Mouse (Mus musculus): ENCODE results near the gene Lrrtm3. TPM values are rescaled to one million over a fixed set of nuclear protein-coding genes. Genes with fewer than 3 reads are reported as not detected.
A peak's percentile ranks its signal among the peaks of the same experiment; 100 is the strongest.

Gene Lrrtm3
- total RNA-seq, 2 experiments from 2014 or later: 0.59 to 0.62 TPM

DNA sequence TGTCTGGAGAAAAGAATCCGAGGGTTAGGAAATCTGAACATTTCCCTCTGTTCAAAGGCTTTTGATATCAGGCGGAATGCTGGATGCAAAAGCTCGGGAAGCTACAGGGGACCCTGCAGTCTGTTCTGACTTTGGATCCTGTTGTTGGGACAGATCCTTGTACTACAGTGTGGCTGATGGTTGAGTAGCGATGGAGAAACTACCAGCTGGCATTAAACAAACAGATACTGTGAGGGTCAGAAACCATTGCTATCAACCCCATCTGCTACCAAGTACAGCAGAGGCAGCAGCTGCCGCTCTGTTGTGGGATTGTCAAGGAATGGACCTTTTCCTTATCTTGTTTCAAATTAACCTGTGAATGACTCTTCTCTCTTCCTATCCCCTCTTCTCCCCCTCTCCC is 156.1 kb downstream of the Lrrtm3 start:
- no peak for DNase-seq
- intact Hi-C loops (cut with DNase I): no loop called here

DNA sequence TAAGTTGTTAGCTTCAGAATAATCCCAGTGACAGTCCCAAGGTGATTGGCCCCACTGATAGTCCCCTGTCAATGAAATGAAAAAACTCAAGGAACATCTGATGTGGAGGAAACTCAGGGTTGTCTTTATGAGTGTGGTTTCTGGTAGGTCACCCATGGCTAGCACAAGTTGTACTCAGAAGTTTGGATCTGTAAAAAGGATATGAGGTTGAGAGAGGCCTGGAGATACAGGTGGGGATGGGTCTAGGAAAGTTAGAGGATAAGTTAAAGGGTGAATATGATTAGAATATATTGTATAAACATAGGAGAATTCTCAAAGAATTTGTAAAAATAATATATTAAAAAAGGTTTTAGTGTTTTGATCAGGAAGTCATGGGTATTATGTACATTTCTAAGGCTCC is 162.7 kb downstream of the Lrrtm3 start, which contains the start of gene Gm10118:
TSS of gene Gm10118 (minus strand) at position 101 of the 400 bp plus-strand sequence.
- intact Hi-C loops (cut with DNase I): no loop called here
- no peak for DNase-seq

DNA sequence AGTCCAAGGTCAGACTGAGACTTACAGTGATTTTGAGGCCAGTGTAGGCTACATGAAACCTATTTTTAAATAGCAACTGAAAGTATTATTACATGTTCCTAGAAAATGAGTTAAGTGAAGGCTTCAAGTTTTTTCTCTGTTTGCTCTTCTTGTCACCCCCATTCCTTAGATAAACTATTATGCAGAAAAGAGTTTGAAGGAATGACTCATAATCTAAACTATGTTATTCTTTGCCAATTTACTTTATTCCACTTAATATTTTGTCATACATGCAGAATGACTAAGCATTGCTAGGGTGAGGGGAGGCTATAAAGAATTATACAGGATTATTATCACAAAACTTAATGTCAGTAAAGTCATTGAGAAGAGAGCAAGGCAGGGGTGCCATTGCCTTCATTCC is 181.2 kb downstream of the Lrrtm3 start:
- intact Hi-C loops (cut with DNase I): no loop called here

DNA sequence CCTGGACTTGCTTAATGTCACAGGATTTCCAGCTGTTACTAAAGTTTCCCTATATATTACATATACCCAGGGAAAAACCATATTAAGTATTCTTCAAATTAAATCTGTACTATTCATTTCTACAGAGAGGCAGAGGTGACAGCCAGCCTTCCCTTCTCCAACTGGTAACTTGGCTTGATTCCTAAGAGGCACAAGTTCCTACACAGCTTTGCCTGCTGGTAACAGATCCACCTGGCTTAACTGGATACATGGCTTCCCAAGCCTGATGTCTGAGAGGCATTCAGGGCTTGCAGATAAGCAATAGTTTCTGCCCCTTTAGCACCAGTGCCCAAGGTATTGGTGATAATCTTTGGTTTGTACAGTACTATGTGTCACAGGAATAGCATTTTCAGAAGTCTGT is 190.2 kb downstream of the Lrrtm3 start:
- no peak for DNase-seq
- intact Hi-C loops (cut with DNase I): no loop called here

More for the DNA sequence above, 181.2 kb downstream of the Lrrtm3 start:
- DNase-seq: no peak

DNA sequence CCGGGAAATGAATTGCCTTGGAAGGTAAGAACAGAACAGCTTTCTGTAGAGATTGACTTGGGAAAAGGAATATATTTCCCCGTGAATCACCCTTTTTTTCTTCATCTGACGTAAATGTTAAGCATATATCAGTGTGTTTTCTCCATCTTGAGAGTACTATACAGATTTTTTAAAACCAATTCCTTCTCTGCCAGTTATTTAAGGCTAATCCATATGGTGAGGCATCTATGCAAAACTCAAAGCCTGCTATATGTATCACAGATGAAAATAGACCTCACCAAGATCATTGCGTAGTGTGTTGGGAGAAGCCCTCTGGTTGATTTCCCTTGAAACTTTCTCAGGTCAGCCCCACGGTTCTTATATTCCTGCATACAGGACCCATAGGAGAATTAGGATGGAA is 195.5 kb downstream of the Lrrtm3 start:
- intact Hi-C loops (cut with DNase I): no loop called here
- no peak for DNase-seq

DNA sequence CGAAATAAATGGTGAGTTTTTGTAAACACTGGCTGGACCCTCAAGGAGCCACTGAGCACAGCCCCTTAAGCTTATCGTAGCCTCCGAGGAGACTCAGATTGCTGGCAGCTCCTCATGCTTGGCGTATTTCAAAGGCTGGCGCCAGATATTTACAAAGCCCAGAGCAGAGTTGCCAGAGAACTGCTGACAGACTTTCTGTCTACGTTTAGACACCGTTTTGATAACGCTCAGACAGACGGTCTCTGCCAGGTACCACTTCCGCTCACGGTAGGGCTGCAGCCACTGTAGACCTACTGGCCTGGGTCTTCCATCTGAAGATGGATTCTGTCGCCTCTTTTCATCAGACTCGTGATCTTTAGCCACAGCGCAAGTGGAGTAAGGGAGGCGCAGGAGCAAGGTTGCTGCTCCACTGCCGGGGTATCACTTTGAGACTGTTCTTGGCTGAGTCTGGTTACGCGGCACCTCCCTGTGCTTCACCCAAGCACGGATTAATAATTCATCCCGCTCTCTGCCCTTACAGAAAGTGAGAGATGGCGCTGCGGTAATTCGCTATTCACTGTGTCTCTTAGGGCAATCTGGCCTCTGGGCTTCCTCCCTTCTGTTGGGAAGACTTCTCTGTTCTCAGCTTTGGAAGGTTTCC is 203.5 kb downstream of the Lrrtm3 start:
- intact Hi-C loops (cut with DNase I): no loop called here
- peak; percentile 16 to 36 for DNase-seq

DNA sequence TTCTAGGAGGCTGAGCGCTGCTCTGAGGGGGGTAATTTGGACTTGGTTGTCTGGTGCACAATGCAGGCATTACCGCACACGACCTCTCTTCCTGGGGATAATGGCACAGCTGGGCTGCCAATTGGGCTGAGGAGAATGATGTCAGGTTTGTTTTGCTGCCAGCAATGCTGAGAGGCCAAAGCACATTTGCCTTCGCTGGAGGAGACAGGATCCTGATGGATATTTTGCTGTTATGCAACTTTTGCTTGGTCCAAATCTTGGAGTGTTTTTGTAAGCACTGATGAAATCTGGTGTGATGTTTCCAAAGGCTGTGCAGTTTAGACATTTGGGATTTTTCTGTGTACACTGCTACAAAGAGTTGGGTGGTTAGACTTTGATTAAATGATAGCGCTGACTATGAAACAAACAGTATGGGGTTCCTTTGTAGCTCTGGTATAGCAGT is 209.6 kb downstream of the Lrrtm3 start:
- DNase-seq: peak; percentile 72 to 78
- intact Hi-C loops (cut with DNase I): no loop called here

Other genes starting within 250 kb of the Lrrtm3 start
- not detected for gene Gm10118, start 162.8 kb downstream of the Lrrtm3 start, total RNA-seq (2021)